Mouse (Mus musculus) kidney, embryonic 16.5 days (tissue): ENCODE data around the gene B230219D22Rik. TPM values are rescaled to one million over a fixed set of nuclear protein-coding genes. Genes with fewer than 3 reads are reported as not detected.
A peak's percentile ranks its signal among the peaks of the same experiment; 100 is the strongest.

Source experiments
- ATAC-seq: fragments of 200-750 bp; cut with Nextera tagmentation; 2 replicates; pipeline ENCODE4 v1.8.0; 2017; ENCODE audit warnings: moderate TSS enrichment; ENCODE audit not compliant: low FRiP score, low TSS enrichment
- H3K27ac ChIP-seq: fragments of 300-500 bp; sonication (generic); 2 replicates; pipeline ENCODE4 v1.5.1; 2014; ENCODE audit warnings: low read length
- H3K27me3 ChIP-seq: fragments of 300-500 bp; sonication (generic); 2 replicates; pipeline ENCODE4 v1.6.1; 2014; ENCODE audit warnings: low read length, control low read depth, mixed read lengths; ENCODE audit not compliant: insufficient read depth
- H3K36me3 ChIP-seq: fragments of 300-500 bp; sonication (generic); 2 replicates; pipeline ENCODE4 v1.6.1; 2014; ENCODE audit warnings: low read length, control low read depth, mixed read lengths; ENCODE audit not compliant: insufficient read depth
- H3K4me1 ChIP-seq: fragments of 300-500 bp; sonication (generic); 2 replicates; pipeline ENCODE4 v1.6.1; 2014; ENCODE audit warnings: low read length, control low read depth, mixed read lengths; ENCODE audit not compliant: insufficient read depth
- H3K4me2 ChIP-seq: fragments of 300-500 bp; sonication (generic); replicated peaks from 2 replicates; pipeline ENCODE4 v1.6.1; 2014; ENCODE audit warnings: low read depth, low read length
- H3K4me3 ChIP-seq: fragments of 300-500 bp; sonication (generic); 2 replicates; pipeline ENCODE4 v1.5.1; 2014; ENCODE audit warnings: mild to moderate bottlenecking, low read length
- H3K9ac ChIP-seq: fragments of 300-500 bp; sonication (generic); replicated peaks from 2 replicates; pipeline ENCODE4 v1.6.1; 2014; ENCODE audit warnings: low read length
- H3K9me3 ChIP-seq: fragments of 300-500 bp; sonication (generic); 2 replicates; pipeline ENCODE4 v1.6.1; 2016; ENCODE audit warnings: low read length, control low read depth
- WGBS: fragments of 180-500 bp; shearing (Covaris S2); extraction: QIAGEN DNeasy Blood & Tissue Kit; methylation state at CpG from one replicate; pipeline ENCODE4 v1.1.7; 2014; 5-methylcytosine and 5-hydroxymethylcytosine counted together
- polyA plus RNA-seq: library from polyadenylated mRNA; unstranded; fragments of >200 nt; fragmentation: Nextera tagmentation; extraction: Ambion mirVana; gene quantifications from 2 replicates; pipeline ENCODE4 v1.2.1, GENCODE M21; 2015

B230219D22Rik gene
- polyA plus RNA-seq, 1 experiment from 2014 or later: 55.2 TPM

DNA sequence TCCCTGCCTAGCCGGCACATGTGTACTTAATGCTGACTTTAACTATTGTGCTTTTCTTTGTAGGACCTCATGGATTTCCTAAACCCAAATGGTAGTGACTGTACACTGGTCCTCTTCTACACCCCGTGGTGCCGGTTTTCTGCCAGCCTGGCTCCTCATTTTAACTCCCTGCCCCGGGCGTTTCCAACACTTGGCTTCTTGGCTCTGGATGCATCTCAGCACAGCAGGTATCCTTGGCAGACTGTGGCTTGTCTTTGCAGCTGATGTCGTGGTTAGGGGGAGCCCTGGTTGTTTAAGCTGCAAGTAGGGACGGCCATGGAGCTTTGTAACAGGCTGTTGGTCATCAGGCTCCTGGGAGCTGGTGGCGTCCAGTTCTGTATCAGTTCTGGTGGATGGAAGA lies 28.6 kb downstream of the B230219D22Rik start:
- 78% methylated on average over 8 of the region's 8 CpGs for WGBS
- no peak overlapping the region for H3K4me3 ChIP-seq
- H3K4me2 ChIP-seq: no peak overlapping the region
- no peak for ATAC-seq
- H3K4me1 ChIP-seq: no peaks in the 10 kb centered on the region
- no peaks in the 10 kb centered on the region for H3K27me3 ChIP-seq
- no peaks in the 10 kb centered on the region for H3K9me3 ChIP-seq
- H3K27ac ChIP-seq: no peak overlapping the region
- H3K9ac ChIP-seq: no peak overlapping the region
- H3K36me3 ChIP-seq: peaks cover 36% of the 10 kb centered on the region

DNA sequence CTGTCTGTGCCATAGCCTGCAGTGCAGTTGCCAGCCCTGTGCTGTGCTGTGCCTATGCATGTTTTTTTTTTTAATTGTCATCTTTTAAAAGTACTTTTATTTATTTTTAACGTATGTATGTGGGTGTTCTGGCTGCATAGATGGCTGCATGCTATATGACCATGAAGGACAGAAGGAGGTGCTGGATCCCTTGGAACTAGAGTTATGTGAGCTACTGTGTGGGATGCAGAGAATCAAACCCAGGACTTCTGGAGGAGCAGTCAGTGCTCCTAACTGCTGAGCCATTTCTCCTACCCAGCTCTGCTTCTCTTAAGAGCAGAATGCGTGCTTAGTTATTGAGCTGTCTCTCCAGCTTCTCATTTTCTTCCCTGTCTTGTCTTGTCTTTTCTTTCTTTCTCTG lies 29.1 kb downstream of the B230219D22Rik start:
- ATAC-seq: no peak
- peaks cover 36% of the 10 kb centered on the region for H3K36me3 ChIP-seq
- H3K27me3 ChIP-seq: no peaks in the 10 kb centered on the region
- H3K4me1 ChIP-seq: no peaks in the 10 kb centered on the region
- no peak overlapping the region for H3K9ac ChIP-seq
- H3K4me3 ChIP-seq: no peak overlapping the region
- 93% methylated on average over 2 of the region's 2 CpGs for WGBS
- no peaks in the 10 kb centered on the region for H3K9me3 ChIP-seq
- no peak overlapping the region for H3K27ac ChIP-seq
- no peak overlapping the region for H3K4me2 ChIP-seq

DNA sequence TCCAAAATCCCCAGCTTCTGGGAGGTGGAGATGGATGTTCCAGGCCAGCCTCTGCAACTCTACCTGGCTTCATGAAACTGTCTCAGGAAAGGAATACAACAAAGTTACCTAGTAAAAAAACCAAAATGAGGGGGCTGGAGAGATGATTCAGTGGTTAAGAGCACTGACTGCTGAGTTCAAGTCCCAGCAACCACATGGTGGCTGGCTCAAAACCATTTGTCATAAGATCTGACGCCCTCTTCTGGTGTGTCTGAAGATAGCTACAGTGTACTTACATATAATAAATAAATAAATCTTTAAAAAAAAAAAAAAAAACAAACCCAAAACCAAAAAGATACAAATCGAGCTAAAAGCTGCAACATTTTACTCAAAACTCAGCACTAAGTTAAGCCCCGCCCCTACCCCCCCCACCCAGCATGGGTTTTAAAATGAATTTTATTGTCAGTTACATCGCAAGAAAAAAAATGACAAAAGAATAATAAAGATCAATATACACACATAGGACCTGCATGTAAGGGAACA lies 33.7 kb downstream of the B230219D22Rik start:
- H3K36me3 ChIP-seq: peaks cover 15% of the 10 kb centered on the region
- no peaks in the 10 kb centered on the region for H3K9me3 ChIP-seq
- peak overlapping the region; percentile 71 for H3K9ac ChIP-seq
- H3K4me1 ChIP-seq: no peaks in the 10 kb centered on the region
- WGBS: 11% methylated on average over 4 of the region's 4 CpGs
- H3K27me3 ChIP-seq: no peaks in the 10 kb centered on the region
- no peak for ATAC-seq
- peak overlapping the region; percentile 96 for H3K27ac ChIP-seq
- H3K4me3 ChIP-seq: peak overlapping the region; percentile 56
- peak overlapping the region; percentile 53 for H3K4me2 ChIP-seq

DNA sequence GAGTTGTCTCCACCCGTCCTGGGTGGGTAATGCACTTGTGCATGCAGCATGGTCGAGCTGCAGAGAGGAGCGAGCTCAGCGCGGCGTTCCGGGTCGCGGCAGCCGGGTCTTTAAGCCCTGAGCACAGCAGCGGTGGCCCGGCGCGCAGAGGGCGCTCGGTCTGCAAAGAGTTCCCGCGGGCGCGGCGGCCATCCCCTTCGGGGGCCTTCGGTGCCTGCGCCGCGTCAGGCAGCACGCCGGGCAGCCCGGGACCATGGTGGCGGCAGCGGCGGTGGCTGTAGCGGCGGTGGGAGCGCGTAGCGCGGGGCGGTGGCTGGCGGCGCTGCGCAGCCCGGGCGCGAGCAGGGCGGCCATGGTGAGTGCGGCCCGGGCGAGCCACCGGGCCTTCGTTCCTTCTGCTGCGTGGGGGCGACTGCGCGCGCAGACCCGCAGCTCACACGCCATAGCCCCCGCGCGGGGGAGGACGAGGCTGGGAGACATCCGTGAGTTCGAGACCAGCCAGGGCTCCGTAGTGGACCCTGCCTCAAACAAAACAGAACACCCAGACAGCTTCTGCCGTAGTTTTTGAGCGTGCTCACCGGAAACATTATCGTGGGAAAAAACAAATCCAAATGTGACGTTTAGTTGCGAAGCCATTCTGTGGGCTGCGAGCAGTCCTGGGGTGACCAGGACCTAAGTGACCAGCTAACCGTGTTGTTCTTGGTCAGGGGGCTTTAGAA lies 34.4 kb downstream of the B230219D22Rik start, which contains the start of gene Pcbd2:
Gene Pcbd2, plus strand, starts transcription at position 249 of the 719 bp plus-strand sequence.
- peak; percentile 94 for ATAC-seq
- Histone ChIP-seq H3K4me2 (peak within 1 kb of the TSS; percentile 53), H3K4me3 (peak within 1 kb of the TSS; percentile 56), H3K27me3 (no peaks in the 10 kb centered on the region), H3K27ac (peak within 1 kb of the TSS; percentile 96), H3K36me3 (peaks cover 10% of the 10 kb centered on the region), H3K9ac (peak within 1 kb of the TSS; percentile 71), H3K4me1 (no peaks in the 10 kb centered on the region), H3K9me3 (no peaks in the 10 kb centered on the region)
- under 1% methylated on average over 70 of the region's 73 CpGs for WGBS

DNA sequence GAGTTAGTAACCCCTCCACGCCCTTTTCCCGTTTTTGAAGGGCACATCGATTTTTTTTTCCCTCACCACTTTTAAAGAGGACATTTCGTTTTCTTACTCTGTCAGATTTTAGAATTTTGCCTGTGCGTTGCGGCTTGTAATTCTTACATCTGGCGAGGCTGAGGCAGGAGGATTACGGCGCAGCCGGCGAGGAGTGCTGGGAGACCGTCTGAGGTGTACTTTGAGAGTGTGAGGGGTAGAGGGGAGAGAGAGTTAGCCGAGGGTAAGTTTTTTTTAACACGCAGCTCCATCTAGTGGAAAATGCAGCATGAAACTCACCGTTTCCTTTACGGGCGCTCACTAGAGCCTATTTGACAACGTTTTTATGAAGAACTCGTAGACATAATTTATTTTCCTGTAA lies 34.9 kb downstream of the B230219D22Rik start:
- peaks cover 10% of the 10 kb centered on the region for H3K36me3 ChIP-seq
- no peaks in the 10 kb centered on the region for H3K9me3 ChIP-seq
- H3K27ac ChIP-seq: peak overlapping the region; percentile 96
- WGBS: 3% methylated on average over 19 of the region's 19 CpGs
- H3K4me2 ChIP-seq: peak overlapping the region; percentile 53
- H3K4me1 ChIP-seq: no peaks in the 10 kb centered on the region
- peak overlapping the region; percentile 56 for H3K4me3 ChIP-seq
- H3K27me3 ChIP-seq: no peaks in the 10 kb centered on the region
- H3K9ac ChIP-seq: peak overlapping the region; percentile 71
- ATAC-seq: peak; percentile 88

DNA sequence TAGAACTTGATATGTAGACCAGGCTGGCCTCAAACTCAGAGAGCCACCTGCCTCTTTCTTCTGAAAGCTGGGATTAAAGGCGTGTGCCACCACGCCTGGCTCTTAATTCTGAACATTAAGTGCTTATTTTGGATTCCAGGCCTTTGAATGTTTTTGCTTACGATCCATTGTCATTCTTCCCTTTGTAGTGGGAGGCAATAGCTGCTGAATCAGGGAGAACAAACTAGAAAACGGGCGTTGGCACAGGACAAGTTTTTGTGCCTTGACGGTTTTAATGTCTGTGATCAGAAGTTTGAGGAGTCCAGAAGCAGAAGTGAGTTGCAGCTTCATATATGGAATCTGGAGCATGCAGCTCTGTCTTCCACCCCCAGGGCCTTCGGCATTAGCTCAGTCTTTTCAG lies 37.8 kb downstream of the B230219D22Rik start:
- Histone ChIP-seq H3K4me1 (no peaks in the 10 kb centered on the region), H3K36me3 (0 out of 2 replicates have a peak, but pooled peaks cover 2% of the 10 kb centered on the region), H3K4me2 (no peak overlapping the region), H3K4me3 (no peak overlapping the region), H3K9ac (no peak overlapping the region), H3K27me3 (no peaks in the 10 kb centered on the region), H3K9me3 (no peaks in the 10 kb centered on the region), H3K27ac (no peak overlapping the region)
- 88% methylated on average over 7 of the region's 7 CpGs for WGBS
- no peak for ATAC-seq

DNA sequence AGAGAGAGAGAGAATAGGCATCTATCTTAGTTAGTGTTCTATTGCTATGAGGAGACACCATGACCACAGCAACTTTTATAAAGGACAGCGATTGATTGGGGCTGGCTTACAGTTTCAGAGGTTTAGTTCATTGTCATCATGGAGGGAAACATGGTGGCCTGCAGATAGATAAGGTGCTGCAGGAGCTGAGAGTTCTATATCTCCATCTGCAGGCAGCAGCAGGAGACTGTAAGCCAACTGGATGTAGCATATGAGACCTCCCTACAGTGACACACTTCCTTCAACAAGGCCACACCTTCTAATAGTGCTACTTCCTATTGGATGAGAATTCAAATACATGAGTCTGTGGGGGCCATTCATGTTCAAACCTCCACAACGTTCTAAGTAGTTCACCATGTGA lies 39.2 kb downstream of the B230219D22Rik start:
- Histone ChIP-seq H3K27me3 (no peaks in the 10 kb centered on the region), H3K9ac (no peak overlapping the region), H3K4me1 (no peaks in the 10 kb centered on the region), H3K4me2 (no peak overlapping the region), H3K4me3 (no peak overlapping the region), H3K9me3 (no peaks in the 10 kb centered on the region), H3K27ac (no peak overlapping the region), H3K36me3 (0 out of 2 replicates have a peak, but pooled peaks cover 2% of the 10 kb centered on the region)
- WGBS: 78% methylated on average over 2 of the region's 2 CpGs
- no peak for ATAC-seq

DNA sequence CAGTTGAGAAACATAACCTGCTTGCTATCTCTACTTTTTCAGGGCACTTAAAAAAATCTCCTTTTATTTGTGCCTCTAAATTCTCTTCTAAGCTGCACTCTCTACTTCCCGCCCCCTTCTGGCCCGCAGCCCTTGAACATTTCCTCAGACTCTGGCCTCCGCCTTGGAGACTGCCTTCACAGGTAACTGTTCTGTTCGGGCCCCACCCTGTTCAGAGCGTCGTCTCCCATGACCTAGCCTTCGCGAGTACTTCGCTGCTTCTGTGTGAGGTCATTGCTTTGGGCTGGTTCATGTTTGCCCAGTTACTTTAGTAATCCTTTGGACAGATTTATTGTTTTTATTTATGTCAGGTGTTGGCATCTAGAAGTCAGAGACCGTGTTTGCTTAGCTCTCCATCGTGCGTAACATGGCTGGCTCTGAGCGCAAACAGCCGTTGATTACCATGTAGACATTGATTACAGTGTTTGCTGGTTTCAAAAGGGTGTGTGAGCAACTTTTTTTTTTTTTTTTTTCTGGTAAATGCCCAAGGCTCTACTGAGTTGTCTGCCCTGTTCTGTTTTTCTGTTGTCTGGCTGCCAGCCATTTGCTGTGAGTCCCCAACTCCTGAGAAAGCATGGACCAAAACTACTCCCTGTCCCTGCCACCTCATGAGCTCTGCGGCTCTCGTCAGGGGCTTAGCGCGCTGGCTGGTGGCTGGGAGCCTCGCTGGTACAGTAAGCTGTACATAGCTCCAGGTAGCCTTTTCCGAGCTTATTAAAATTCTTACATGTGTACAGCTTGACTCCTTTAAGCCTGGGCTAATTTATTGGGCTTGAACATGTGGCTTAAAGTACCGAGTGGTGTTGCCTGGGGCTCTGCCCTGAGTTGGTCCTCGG lies 40.9 kb downstream of the B230219D22Rik start:
- Histone ChIP-seq H3K9ac (0 out of 2 replicates have a peak overlapping the region, but pooled peaks have one; percentile 40), H3K27ac (no peak overlapping the region), H3K4me2 (no peak overlapping the region), H3K27me3 (no peaks in the 10 kb centered on the region), H3K4me1 (no peaks in the 10 kb centered on the region), H3K9me3 (no peaks in the 10 kb centered on the region; the same call in 1 of the 2 replicates), H3K4me3 (no peak overlapping the region), H3K36me3 (0 out of 2 replicates have a peak, but pooled peaks cover 2% of the 10 kb centered on the region)
- WGBS: 54% methylated on average over 22 of the region's 22 CpGs
- ATAC-seq: no peak

DNA sequence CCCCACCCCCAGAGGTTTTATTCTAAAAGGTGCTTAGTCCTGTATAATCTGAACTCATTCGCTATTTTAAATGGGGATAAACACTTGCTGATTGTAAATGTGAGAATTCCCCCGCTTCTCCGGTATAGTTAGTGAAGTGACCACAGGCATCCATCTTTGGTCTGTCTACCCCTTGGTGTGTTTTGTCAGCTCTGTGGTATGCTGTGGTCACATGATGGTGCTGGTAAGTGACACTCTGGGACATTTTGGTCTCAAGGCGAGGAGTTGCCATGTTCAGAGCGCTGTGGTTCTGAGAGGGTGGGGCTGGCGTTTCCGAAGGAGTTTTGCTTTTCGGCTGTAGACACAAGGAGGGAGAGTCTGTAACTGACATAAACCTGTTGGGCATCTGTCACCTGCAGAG lies 45.0 kb downstream of the B230219D22Rik start:
- H3K36me3 ChIP-seq: no peaks in the 10 kb centered on the region

More for the DNA sequence above, 45.0 kb downstream of the B230219D22Rik start:
- WGBS: 87% methylated on average over 8 of the region's 8 CpGs
- ATAC-seq: no peak
- H3K9ac ChIP-seq: no peak overlapping the region
- no peak overlapping the region for H3K4me3 ChIP-seq
- no peak overlapping the region for H3K4me2 ChIP-seq
- peaks cover 10% of the 10 kb centered on the region; the same call in 1 of the 2 replicates for H3K4me1 ChIP-seq
- H3K27ac ChIP-seq: no peak overlapping the region
- no peaks in the 10 kb centered on the region for H3K27me3 ChIP-seq
- no peaks in the 10 kb centered on the region; the same call in 1 of the 2 replicates for H3K9me3 ChIP-seq
